Mouse (Mus musculus) megakaryocyte, adult 5-6 weeks (primary cell): ENCODE measurements around the gene Cnga3. TPM values are rescaled to one million over a fixed set of nuclear protein-coding genes. Genes with fewer than 3 reads are reported as not detected.

Experiments used
- ATAC-seq: 2 replicates; pipeline ENCODE4 v1.8.0; 2016; ENCODE audit warnings: mild to moderate bottlenecking, inconsistent platforms; ENCODE audit not compliant: poor library complexity, severe bottlenecking
- total RNA-seq, 2 experiments: library from RNA; stranded (forward) in 1 of 2; stranded (reverse) in 1 of 2; fragments of 153-499, 151-499 nt in 1 of 2; fragments of 221-1000, 200-1000 nt in 1 of 2; gene quantifications; 2 replicates each; pipeline versions ENCODE4 v1.2.3 to v1.2.4; 2015 to 2017

Gene Cnga3
- total RNA-seq (2015) = not detected in 2 replicates
- total RNA-seq (2017) = 0.24 TPM in 1 of 2 replicates, not detected in the other

DNA sequence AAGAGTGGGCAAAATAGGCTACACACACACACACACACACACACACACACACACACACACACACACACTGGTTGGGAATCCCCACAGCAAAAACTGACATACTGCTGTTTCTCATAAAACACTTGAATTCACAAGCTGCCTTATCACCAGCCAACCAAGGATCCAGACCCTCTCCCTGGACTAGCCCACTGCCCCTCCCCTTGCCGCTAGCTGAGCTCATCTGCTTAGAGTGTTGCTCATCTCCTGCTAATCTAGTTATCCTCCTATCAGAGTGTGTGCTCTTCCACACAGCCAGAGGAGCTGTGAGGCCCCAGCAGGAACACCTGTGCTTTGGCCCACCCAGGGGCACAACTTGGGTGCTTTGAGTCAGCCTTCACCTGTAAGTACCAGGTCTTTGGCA, at the start of gene Cnga3:
TSS of gene Cnga3 (plus strand) at position 291 of the 400 bp plus-strand sequence.
- ATAC-seq = no peak

GRCm38 (mm10) chr1:37166066-37166465, 48.2 kb upstream of the Cnga3 start:
- no peak for ATAC-seq

DNA sequence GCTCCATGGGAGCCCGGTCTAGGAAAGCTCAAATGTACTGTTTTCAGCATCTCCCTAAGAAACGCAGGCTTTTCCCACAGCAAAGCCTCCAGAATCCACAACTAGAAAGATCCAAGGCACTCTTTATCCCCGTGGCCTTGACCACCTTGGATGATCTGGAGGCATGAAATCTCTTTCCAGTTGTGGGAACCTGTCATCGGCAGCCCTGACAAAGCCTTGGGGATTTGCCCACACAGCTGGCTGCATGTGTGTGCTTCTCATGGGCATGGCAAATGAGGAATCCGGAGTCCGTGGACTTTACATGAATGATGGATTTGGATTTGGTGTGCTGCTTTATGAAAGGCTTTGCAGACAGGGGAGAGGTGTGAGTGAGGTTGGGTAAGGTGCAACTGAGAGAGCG, 46.3 kb upstream of the Cnga3 start:
- no peak for ATAC-seq

DNA sequence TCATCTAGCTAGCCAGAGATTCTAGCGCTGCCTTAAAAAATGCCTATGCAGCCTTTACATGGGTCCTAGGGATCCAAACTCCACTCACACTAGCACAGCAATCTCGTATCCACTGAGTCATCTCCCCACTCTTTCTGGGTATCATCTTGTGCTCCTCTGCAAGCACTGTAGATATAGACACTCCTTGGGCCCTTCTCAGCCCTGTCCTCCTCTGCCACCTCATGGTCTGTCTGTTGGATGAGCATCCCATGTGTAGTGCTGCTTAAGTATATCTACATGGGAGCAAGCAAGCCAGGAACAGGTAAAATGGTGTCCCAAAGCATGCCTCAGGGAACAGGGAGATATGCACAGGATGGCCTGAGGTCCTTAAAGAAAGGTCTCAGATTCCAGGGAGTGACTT, 36.4 kb upstream of the Cnga3 start:
- ATAC-seq = no peak

DNA sequence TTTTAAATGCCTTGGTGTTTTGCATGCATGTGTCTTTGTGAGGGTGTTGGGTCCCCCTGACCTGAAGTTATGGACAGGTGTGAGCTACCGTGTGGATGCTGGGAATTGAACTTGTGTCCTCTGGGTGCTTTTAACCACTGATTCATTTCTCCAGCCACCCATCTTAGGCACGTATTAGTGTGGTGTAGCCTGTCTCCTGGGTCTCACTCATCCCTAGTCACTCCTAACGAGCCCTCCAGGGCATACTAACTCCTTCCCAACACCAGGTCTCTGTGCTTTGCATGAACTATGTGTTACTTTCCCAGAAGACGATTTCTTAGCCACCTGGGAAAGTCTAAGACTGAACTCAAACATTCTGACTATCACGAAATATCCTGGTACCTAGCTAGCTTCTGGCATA, 34.4 kb upstream of the Cnga3 start:
- no peak for ATAC-seq

DNA sequence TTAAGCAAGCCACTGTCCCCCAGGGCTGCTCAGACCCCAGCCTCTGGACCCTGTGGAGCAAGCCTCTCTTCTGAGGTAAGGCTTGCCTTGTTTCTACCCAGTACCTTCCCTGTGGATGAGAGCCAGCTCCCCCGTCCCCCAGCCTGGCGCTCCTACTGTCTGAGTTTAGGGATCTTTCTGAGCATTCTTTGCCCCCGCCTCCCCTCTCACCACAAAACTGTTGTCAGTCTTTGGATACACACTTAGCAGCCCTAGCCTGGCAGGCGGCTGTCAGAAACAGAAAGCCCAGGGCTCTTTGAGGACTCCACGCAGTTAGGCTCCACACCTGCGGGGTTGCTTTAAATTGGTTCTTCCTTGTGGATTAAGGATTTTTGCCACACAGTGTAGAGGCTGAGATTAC, 27.2 kb upstream of the Cnga3 start:
- no peak for ATAC-seq

DNA sequence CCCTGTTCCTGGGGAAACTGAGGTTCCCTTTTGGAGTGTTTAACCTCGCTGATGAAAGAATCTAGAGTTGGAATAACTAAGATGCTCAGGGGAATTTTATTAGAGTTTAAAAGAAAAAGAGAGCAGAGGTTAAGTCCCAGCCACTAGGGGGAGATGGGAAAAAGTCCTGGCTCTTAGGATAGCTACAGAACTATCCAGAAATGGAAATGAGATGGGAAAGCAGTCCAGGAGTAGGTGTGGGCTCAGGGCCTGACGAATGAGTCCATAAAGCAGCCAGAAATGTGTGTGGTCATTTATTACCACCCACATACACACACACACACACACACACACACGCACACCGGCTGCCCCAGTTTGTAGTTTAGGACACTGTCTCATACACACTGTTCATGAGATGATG, 19.6 kb upstream of the Cnga3 start:
- no peak for ATAC-seq

DNA sequence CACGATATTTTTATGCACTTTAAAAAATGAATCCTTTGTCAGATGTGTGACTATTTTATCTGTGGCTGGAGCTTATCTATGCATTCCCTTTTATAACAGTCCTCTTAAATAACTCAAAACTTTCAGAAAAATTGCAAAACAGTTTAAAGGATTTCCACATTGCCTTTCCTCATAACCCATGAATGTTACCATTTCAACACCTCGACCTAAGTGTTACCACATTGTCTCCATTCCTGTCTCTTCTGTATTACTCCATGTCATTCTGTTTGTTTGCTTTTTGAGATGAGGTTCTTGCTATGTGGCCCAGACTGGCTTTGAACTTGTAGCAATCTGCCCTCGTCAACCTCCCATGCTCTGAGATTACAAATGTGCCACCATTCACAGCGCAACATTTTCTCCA, 12.8 kb upstream of the Cnga3 start:
- ATAC-seq = peak; percentile 33; the same call in 1 of the 2 replicates

DNA sequence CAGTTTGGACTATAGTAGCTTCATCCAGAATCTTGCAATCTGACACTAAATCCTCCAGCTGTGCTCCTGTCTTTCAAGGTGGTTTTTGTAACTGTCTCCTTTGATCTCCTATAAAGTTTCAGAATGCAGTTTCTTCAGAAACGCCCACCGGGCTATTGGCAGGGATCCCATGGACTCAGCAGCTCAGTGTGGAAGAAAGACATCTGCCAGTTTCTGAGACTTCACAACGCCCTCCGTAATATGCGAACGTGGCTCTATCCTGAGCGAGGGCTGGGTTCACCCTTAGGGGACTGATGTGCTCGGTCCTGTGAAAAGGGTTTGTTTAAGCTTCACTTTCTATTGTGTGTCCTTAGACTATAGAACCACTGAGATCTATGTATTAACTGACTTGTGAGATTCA, 6.5 kb upstream of the Cnga3 start:
- ATAC-seq = no peak

DNA sequence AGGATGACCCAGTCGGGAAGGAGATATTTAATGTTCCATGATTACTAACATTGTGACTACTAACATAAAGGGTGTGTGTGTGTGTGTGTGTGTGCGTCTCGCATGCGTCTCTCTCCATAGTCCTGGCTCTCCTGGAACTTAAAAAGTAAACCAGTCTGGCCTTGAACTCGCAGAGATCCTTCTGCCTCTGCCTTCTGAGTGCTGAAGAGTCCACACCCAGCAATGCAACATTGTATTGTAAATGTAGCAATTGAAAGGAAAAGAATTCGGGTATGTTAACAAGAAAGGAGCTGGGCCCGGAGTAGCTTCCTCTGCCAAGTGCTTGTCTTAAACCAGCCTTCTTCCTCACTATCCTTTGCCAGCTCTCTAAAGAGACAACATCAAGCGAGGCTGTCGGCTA, 1.9 kb upstream of the Cnga3 start:
- no peak for ATAC-seq

GRCm38 (mm10) chr1:37218386-37218785, 4.2 kb downstream of the Cnga3 start:
- ATAC-seq = 0 out of 2 replicates have a peak, but pooled peaks have one; percentile 27

- no peak for ATAC-seq
Measured at GRCm38 (mm10) chr1:37219593-37219992, 5.4 kb downstream of the Cnga3 start.

- no peak for ATAC-seq
Measured at GRCm38 (mm10) chr1:37220134-37220907, 6.1 kb downstream of the Cnga3 start.

DNA sequence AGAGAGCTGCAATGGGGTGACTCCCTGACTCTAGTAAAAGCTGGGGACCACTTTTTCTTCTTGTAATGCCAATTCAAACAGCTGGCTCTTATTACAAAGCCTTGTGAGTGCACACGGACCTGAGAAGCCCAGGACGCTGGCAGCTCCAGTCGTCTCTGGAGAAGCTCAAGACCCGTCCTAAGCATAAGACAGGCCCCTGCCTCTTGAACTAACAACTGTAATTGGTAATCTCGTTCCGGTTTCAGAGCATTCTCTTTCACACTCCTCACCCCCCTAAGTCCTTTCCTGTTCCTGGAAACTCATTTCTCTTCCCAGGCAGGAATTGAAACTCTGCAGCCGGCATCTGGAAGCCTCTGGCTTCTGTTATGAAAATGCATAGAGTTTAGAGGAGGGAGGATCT, 7.8 kb downstream of the Cnga3 start:
- ATAC-seq = no peak

DNA sequence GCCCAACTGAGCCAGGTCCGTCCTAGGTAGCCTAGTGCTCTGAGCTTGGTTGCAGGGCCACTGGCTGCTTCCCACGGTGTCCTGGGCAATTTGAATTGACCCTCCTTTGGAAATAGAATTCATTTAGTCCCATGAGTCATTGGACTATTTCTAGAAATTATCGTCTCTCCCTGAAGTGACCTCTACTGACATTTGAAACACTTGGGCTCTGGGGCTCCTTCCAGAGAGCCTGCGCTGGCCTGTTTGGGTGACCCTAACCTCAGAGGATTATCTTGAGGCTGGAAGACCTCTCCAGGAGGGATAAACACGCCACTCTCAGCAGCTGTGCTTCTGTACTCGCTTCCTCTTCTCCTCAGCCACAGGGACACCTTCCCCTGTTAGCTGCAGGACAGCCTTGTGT, 16.2 kb downstream of the Cnga3 start:
- no peak for ATAC-seq

GRCm38 (mm10) chr1:37231295-37231701, 17.1 kb downstream of the Cnga3 start:
- no peak for ATAC-seq

GRCm38 (mm10) chr1:37239045-37239635, 24.9 kb downstream of the Cnga3 start:
- no peak for ATAC-seq

DNA sequence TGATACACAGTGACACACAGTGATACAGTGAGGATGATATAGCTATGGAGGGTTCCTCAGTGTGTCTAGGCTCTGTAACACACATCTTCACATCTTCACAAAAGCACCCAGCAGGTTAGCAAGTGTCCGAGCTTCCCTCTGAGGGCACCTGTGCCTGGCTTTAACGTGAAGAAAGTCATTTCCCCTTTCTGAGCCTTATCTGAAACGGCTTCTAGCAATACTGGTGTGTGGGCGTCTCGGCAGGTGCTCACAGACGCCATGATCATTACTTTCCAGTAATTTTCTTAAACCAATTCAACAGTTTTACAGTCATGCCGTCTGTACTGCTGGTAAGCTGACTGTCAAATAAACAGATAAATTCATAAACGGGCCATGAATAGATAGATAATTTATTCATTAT, 28.0 kb downstream of the Cnga3 start:
- no peak for ATAC-seq

GRCm38 (mm10) chr1:37246476-37246875, 32.2 kb downstream of the Cnga3 start:
- no peak for ATAC-seq

- ATAC-seq = no peak
Measured at GRCm38 (mm10) chr1:37248406-37248805, 34.2 kb downstream of the Cnga3 start.

DNA sequence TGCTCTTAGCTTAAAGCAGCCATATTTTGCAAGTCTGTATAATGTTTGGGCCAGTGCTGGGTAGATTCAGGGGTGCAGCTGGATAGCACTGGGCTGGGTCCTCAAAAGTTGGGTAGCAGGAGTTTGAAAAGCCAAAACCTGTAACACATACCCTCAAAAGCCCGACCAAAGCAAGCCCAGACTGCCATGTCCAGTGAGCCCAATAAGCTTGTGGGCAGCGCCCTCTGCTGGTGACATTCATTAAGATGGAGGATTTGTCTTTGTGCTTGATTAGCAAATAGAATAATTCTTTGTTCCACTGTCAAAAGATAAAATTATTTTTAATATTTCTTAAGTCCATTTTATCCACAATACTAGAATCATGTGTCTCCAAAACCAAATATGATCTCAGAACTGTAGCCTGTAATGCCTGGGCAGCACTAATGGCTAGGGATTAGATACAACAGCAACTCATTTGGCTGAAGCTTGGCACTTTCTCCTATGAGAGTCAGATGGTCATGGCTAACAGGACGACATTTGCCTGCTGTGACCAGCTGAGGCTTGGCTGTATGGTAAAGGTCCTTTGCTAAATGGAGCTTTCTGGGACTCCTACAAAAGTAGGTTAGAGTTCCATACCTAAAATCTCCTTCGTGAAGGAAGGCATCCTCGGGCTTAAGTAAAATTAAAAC, 36.5 kb downstream of the Cnga3 start:
- ATAC-seq = peak; percentile 60; the same call in 1 of the 2 replicates

DNA sequence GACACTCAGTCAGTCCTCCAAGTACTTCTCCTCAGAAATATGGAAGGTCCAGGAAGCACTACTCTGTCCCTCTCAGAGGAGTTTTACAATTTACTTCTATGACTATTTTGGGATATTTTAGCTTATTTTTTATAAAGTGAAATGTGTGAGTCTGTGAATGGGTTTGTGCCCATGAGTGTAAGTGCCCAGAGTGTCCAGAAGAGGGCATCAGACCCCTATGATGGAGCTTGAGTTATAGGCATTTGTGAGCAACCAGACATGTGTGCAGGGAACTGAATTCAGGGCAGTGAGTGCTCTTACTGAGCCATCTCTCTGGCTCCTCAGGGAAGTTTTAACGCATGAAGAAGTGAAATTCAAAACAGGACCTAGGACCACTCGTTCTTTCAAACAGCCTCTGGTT, 44.2 kb downstream of the Cnga3 start:
- ATAC-seq = no peak
